Mouse (Mus musculus) cerebral cortex, adult 2 months (tissue): Measurements from ENCODE around the gene Sox18.

Experiments used
- WGBS: fragments of 180-500 bp; shearing (Covaris S2); methylation state at CpG from one replicate; pipeline ENCODE4 v1.1.7; 2018; 5-methylcytosine and 5-hydroxymethylcytosine counted together

The Sox18 gene

DNA sequence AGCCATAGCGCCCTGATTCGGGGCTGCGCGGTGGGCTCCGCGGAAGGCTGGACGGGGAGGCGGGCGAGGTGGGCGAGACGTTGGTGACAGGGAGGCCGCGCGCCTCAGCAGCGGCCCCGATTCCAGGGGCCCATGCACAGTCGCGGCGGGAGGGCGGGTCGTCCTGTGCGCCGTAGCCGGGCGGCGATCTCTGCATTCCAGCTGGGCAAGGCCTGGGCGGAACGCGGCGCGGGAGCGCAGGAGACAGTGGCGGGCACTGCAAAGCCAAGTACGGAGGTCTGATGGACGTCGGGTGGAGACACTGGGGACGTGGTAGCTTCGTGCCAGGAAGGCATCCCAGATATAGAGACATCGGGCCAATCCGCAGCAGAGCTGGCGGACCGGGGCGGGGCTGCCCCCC is at the start of gene Sox18:
Gene Sox18 (minus strand): TSS at position 315 of the 400 bp plus-strand sequence.
- under 1% methylated on average over 42 of the region's 43 CpGs for WGBS

DNA sequence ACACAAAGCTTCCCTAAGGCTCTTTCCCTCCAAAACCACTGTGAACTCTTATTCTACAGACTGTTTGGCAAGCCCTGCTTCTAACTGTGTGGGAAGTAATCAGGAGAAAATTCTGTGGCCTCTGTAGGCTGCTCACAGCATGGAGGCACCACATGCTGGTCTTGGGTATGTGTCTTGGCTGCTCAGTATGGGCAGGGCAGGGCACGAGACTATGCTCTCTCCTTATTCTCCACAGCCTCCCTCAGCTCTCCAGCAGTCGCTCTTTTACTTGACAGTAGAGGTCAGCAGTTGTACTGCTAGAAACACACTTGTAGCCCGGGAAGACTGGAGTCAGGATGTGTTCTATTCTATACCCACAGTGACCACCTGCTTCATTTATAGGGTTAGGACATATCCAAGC is 48.6 kb upstream of the Sox18 start:
- WGBS, result 24% methylated on average over 3 of the region's 3 CpGs

GRCm38 (mm10) chr2:181716991-181717390 is 45.6 kb upstream of the Sox18 start:
- 41% methylated on average over 3 of the region's 3 CpGs for WGBS

DNA sequence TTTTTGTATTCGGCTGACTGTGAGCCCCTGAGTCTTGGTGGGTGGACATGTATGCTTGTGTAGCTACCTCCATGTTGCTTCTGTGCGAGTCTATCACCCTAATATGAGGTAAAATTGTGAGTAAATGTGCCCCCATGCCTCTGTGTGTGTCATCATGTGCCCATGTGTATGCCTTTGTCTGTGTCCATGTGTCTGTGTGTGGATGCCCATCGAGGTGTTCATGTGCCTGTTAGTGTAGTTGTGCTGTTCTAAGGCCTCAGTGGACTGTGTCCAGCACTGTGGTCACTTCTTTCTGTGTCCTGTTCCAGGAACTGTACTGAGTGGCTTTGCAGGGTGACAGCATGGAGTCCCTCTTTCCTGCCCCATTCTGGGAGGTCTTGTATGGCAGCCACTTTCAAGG is 43.9 kb upstream of the Sox18 start:
- 32% methylated on average over 3 of the region's 3 CpGs for WGBS

- 2% methylated on average over 7 of the region's 7 CpGs for WGBS
Observed at GRCm38 (mm10) chr2:181714903-181715326, 43.5 kb upstream of the Sox18 start, which contains the start of gene Oprl1. TSS of gene Oprl1 (plus strand) at chr2:181715016.

- 54% methylated on average over 1 of the region's 1 CpGs for WGBS
Observed at GRCm38 (mm10) chr2:181713749-181714148, 42.3 kb upstream of the Sox18 start.

GRCm38 (mm10) chr2:181706668-181707067 is 35.2 kb upstream of the Sox18 start:
- 44% methylated on average over 4 of the region's 4 CpGs for WGBS

DNA sequence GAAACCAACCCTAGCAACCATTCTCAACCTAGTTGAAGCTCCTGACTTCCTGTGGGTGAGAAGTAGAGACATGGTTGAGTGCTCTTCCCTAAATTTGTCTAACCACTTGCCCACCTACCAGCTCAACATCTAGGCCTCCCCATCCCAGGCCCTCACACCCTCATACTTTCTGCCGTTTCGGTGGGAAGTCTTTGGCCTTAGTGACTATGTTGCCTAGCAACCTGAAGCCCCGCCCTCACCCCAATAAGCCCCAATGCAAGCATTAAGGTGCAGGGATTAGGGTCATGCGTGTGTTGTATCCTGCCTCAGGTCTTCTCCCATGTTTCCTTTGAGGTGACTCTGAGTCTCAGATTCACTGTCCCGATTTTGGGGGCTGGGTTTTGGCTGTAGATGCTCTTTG is 26.8 kb upstream of the Sox18 start, which contains the start of gene Lkaaear1:
Gene Lkaaear1 (minus strand): TSS at position 202 of the 400 bp plus-strand sequence.
- WGBS, result 56% methylated on average over 5 of the region's 5 CpGs

GRCm38 (mm10) chr2:181696801-181697420 is 25.5 kb upstream of the Sox18 start:
- WGBS, result 77% methylated on average over 33 of the region's 33 CpGs

DNA sequence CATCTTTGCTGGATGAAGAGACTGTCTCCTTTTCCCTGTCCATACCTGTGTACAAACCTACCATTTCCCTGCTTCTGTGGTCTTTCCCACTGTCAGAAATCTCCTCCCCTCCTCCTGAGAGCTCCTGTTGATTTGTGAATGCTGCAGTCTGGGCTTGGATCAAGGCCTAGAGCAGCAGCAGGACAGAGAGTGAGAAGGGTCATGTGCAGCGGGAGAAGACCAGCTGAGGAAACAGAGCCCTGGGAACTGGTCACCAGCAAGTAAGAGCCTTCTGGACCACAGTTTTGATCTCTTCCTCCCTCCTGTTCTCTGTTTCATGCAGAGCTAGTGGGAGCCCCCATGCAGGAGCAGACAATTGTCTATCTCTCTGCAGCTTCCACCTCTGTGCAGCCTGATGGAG is 24.3 kb upstream of the Sox18 start:
- whole genome bisulfite sequencing, result 74% methylated on average over 1 of the region's 1 CpGs

- WGBS, result 90% methylated on average over 3 of the region's 3 CpGs
Observed at GRCm38 (mm10) chr2:181694581-181694980, 23.1 kb upstream of the Sox18 start.

DNA sequence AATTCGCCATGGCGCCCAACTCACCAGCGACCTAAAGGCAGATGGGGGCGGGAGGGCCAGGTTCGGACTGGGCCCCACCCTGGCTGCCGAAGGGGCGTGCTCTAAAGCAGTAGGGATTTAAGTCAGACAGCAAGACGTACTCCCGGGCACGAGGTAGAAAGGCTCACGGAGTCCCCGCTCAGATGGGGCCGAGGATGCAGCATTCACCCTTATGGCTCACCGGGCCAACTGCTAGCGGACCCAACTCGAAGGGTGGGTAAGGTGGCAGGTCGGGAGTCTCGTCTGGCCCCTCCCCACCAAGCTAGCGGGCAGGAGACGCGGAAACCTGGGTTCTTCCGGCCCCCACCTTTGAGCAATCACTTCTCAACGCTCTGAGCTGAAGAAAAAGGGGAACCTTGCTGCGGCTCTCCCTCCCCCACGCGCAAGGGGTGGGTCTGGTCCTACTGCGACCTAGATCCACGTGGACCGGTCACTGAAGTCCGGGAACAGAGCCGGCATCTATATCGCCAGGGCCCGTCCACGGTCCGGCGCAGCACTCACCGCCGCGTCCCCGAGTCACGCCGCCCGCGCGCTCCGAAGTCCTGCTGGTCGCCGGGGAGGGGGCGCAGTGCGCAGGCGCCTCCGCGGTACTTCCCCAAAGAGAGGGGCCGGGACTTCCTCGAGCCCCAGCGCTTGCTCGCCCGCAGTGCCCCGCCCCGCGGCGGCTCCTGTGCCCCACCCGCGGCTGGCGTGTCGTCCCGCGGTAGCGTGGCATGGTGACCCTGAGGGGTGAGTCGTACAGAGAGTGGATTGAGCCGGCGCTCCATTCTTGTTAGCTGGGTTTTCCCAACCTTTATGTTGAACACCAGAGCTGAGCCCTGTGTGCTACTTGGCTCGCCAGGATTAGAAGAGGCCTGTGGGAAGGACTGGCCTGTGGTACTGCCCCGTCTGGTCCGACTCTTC is 22.2 kb upstream of the Sox18 start, which contains the start of gene Rgs19:
Gene Rgs19 (minus strand): TSS at position 639 of the 942 bp plus-strand sequence.
- WGBS, result under 1% methylated on average over 70 of the region's 75 CpGs

DNA sequence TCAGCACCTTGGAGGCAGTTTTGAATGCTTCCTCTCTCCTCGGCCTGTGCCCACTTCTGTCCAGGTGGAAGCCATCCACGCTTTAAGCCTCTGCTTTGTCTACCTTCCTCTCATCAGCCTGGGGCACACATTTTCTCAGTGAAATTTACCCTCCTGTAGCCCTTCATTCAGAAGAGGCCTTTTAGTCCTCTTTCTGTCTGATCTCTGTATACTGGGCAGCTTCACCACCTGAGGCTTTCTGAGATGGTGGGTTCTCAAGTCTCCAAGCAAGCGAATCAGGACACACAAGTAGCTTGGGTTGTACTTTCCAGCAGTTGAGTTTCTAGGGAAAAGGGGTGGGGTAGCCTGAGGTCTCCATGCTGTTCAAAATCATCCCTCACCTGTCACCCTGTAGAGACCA is 20.9 kb upstream of the Sox18 start:
- WGBS, result 80% methylated on average over 3 of the region's 3 CpGs

DNA sequence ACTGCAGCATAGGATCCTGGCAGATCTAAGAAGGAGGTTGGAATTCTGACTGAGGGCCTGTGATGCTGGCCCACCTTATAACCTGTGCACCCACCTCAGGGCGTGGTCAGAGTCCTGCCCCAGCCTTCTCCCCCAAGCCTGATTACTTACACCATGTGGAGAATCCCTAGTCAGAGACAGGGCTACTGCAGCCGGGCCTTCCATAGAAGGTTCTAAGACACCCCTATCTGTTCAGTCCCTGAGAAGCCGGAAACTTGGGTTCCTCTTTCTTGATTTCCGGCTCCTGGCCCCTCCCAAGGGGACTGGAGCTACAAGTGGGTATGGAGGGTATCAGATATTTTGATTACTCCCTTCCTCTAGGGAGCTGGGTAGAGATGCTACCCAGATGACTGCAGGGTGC is 20.1 kb upstream of the Sox18 start:
- 82% methylated on average over 4 of the region's 4 CpGs for WGBS

DNA sequence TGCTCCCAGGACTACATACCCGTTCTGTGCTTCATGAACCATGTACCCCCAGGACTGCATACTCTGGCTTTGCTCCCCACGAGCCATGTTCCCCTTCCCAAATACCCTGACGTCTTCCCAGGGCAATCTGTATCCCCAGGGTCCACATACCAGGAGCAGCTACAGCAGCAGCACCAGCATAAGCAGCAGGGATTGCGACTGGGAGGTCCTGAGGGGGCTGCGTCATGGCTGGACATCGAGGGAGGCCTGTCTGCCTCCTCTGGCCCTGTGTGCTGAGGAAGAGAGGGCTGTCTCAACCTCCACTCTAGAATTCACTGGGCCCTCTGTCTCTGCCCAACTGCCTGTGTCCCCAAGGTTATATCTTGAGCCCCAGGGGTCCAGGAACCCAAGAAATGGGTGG is 19.6 kb upstream of the Sox18 start:
- 91% methylated on average over 6 of the region's 6 CpGs for WGBS

DNA sequence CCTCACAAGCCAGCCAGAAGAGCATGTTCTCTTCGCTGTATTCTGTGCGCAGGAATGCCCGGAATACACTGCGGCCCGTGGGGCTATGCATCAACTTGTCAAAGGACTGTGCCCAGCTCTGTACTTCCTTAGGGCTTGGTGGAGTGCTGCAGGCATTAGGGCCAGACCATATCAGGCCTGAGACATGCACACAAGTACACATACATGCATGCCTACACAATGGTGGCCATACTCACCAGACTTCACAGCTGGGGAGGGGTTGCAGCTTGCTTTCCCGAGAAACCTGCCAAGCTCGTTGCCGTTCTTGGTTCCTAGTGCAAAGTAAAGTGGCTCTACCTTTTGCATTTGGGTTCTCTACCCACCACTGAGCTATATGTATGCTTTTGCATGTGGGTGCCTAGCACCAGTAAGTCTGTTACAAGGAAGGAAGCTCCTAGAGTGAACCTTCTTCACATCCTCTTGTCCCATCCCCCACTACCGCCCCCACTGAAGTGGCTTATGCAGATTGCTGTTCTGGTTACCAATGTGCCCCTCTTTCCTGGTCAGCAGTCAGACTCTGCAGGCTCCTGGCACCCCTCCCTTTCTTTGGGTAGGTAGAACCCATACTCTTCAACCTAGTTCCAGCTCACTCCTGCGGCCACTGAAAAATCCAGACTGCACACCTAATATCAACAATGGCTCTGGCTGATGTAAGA is 18.2 kb upstream of the Sox18 start:
- 71% methylated on average over 10 of the region's 10 CpGs for WGBS

GRCm38 (mm10) chr2:181687586-181687985 is 16.1 kb upstream of the Sox18 start:
- 96% methylated on average over 8 of the region's 8 CpGs for WGBS

- WGBS, result 94% methylated on average over 4 of the region's 4 CpGs
Observed at GRCm38 (mm10) chr2:181685686-181686085, 14.2 kb upstream of the Sox18 start.

DNA sequence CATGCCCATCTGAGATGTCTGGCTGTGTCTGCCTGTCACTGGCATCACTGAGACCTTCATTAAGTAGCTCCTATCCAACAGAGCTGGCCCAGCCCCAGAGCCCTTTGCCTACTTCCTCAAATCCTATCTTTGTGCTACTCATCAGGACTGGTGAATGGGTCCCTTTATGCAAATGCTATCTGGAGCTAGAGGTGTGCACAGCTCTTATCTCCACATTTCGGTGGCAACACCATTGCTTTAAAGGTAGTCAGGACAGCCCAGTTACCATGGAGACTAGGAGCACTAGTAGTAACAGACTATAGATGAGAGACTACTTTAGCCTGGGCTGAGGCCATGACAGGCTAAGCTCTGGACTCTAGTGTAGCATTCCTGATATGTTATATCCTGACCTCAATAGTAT is 13.3 kb upstream of the Sox18 start:
- WGBS, result 69% methylated on average over 1 of the region's 1 CpGs

GRCm38 (mm10) chr2:181683381-181683780 is 11.9 kb upstream of the Sox18 start:
- WGBS, result 66% methylated on average over 4 of the region's 4 CpGs

DNA sequence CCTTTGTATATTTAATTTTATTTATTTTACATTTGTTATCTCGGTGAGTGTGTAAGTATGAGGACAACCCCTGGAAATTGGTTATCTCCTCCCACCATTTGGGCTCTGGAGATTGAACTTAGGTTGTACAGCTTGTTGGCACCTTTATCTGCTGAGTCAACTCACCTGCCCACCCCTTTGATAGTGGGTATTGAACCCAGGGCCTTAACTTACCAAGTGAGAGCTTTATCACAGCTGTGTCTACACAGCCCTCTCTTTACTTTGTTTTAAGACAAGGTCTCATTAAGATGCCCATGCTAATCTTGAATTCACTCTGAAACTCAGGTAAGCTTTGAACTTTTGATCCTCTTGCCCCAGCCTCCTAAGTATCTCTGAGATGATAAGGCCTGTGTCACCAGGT is 10.5 kb upstream of the Sox18 start:
- WGBS, result 81% methylated on average over 1 of the region's 1 CpGs

DNA sequence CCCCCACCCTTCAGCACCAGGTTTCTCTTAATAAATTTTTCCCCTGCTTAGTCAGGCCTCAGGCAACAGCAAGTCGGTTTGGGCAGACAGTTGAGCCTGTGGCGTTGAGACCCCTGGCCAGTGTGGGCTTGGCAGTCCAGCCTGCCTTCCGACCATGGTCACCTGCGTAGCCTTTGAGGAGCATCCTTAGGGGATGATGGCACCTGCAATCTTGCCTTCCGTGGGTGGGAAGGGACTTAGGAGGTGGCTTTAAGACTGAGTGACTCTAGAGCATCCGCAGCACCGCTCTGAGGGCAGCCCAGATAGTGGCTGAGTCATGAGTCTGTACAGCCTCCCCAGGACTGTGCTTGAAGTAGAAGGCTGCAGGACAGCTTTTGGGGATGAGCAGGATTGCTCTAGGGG is 9.3 kb upstream of the Sox18 start:
- 9% methylated on average over 7 of the region's 7 CpGs for WGBS
